Mouse (Mus musculus): ENCODE data around the gene Ostm1. TPM values are rescaled to one million over a fixed set of nuclear protein-coding genes. Genes with fewer than 3 reads are reported as not detected.

The Ostm1 gene
- total and polyA plus RNA-seq, 2 experiments: 7.0 to 13.3 TPM

- Histone ChIP-seq H3K27me3 (ENCODE audit: control insufficient read depth, insufficient read depth, low read length) (peaks cover 2% of the 10 kb centered on the region; the same call in 1 of the 2 replicates), H3K9ac (ENCODE audit: low read depth, low read length) (no peak overlapping the region), H3K36me3 (ENCODE audit: control insufficient read depth, insufficient read depth, low read length) (no peaks in the 10 kb centered on the region), H3K4me3 (ENCODE audit: insufficient read depth, low read depth, low read length) (no peak overlapping the region), H3K4me1 (ENCODE audit: control insufficient read depth, insufficient read depth, low read length) (no peaks in the 10 kb centered on the region), H3K79me2 (ENCODE audit: control insufficient read depth, insufficient read depth, low read length) (no peaks in the 10 kb centered on the region), H3K27ac (replicated peaks; ENCODE audit: insufficient read depth, low read depth, low read length) (no peak overlapping the region)
- 71% methylated on average over 5 of the region's 5 CpGs for WGBS
- DNase-seq (ENCODE audit: extremely low read depth, low read depth, low spot score): no peak
- TF ChIP-seq CTCF (IDR thresholded peaks at IDR 0.05; ENCODE audit: low read depth, low read length): no peak
- TF ChIP-seq POLR2A (IDR thresholded peaks at IDR 0.05; ENCODE audit: extremely low read depth, insufficient read depth, low read length): no peak
Observed at GRCm38 (mm10) chr10:42559581-42560200, 23.9 kb upstream of the Ostm1 start.

DNA sequence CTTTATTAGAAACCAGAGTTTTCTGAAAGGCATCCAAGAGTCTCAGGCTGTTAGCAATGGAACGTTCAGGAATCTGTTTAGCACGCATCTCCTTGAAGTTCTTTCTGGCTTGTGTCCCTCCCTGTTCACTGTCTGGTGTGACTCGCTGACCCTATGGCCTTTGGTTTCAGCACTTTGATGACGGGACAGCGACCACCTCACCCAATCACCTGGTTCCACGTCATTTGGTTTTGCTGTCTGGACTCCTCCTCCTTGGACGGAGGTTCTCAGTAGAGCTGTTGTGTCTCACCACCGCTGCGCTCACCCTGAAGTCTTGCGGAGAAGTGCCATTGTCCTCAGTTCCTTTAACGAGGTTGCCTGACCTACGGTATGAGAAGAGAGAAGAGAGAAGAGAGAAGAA is 21.4 kb upstream of the Ostm1 start:
- DNase-seq (ENCODE audit: extremely low read depth, low read depth, low spot score): peak; percentile 8
- Histone ChIP-seq H3K27me3 (ENCODE audit: control insufficient read depth, insufficient read depth, low read length) (peaks cover 11% of the 10 kb centered on the region), H3K27ac (replicated peaks; ENCODE audit: insufficient read depth, low read depth, low read length) (no peak overlapping the region)

GRCm38 (mm10) chr10:42572567-42572966 is 11.1 kb upstream of the Ostm1 start:
- Histone ChIP-seq H3K36me3 (ENCODE audit: control insufficient read depth, insufficient read depth, low read length) (no peaks in the 10 kb centered on the region), H3K4me3 (ENCODE audit: insufficient read depth, low read depth, low read length) (no peak overlapping the region), H3K9ac (ENCODE audit: low read depth, low read length) (no peak overlapping the region), H3K27ac (replicated peaks; ENCODE audit: insufficient read depth, low read depth, low read length) (no peak overlapping the region), H3K4me1 (ENCODE audit: control insufficient read depth, insufficient read depth, low read length) (no peaks in the 10 kb centered on the region), H3K79me2 (ENCODE audit: control insufficient read depth, insufficient read depth, low read length) (no peaks in the 10 kb centered on the region), H3K27me3 (ENCODE audit: control insufficient read depth, insufficient read depth, low read length) (peaks cover 28% of the 10 kb centered on the region)
- TF ChIP-seq CTCF (IDR thresholded peaks at IDR 0.05; ENCODE audit: low read depth, low read length) (no peak), POLR2A (IDR thresholded peaks at IDR 0.05; ENCODE audit: extremely low read depth, insufficient read depth, low read length) (no peak)
- WGBS: 3% methylated on average over 20 of the region's 20 CpGs
- DNase-seq (ENCODE audit: extremely low read depth, low read depth, low spot score): no peak

More for the DNA sequence above, 21.4 kb upstream of the Ostm1 start:
- no peak for TF ChIP-seq POLR2A (IDR thresholded peaks at IDR 0.05; ENCODE audit: extremely low read depth, insufficient read depth, low read length)
- no peak for TF ChIP-seq CTCF (IDR thresholded peaks at IDR 0.05; ENCODE audit: low read depth, low read length)
- Histone ChIP-seq H3K4me3 (ENCODE audit: insufficient read depth, low read depth, low read length) (no peak overlapping the region), H3K4me1 (ENCODE audit: control insufficient read depth, insufficient read depth, low read length) (no peaks in the 10 kb centered on the region), H3K9ac (ENCODE audit: low read depth, low read length) (no peak overlapping the region), H3K36me3 (ENCODE audit: control insufficient read depth, insufficient read depth, low read length) (no peaks in the 10 kb centered on the region), H3K79me2 (ENCODE audit: control insufficient read depth, insufficient read depth, low read length) (no peaks in the 10 kb centered on the region)
- 6% methylated on average over 12 of the region's 12 CpGs for WGBS

GRCm38 (mm10) chr10:42572971-42573370 is 10.7 kb upstream of the Ostm1 start:
- WGBS: 4% methylated on average over 15 of the region's 15 CpGs
- Histone ChIP-seq H3K27me3 (ENCODE audit: control insufficient read depth, insufficient read depth, low read length) (peaks cover 30% of the 10 kb centered on the region), H3K79me2 (ENCODE audit: control insufficient read depth, insufficient read depth, low read length) (no peaks in the 10 kb centered on the region), H3K36me3 (ENCODE audit: control insufficient read depth, insufficient read depth, low read length) (no peaks in the 10 kb centered on the region), H3K4me3 (ENCODE audit: insufficient read depth, low read depth, low read length) (no peak overlapping the region), H3K9ac (ENCODE audit: low read depth, low read length) (no peak overlapping the region), H3K27ac (replicated peaks; ENCODE audit: insufficient read depth, low read depth, low read length) (no peak overlapping the region), H3K4me1 (ENCODE audit: control insufficient read depth, insufficient read depth, low read length) (no peaks in the 10 kb centered on the region)
- TF ChIP-seq CTCF (IDR thresholded peaks at IDR 0.05; ENCODE audit: low read depth, low read length) (no peak), POLR2A (IDR thresholded peaks at IDR 0.05; ENCODE audit: extremely low read depth, insufficient read depth, low read length) (no peak)
- DNase-seq (ENCODE audit: extremely low read depth, low read depth, low spot score): no peak

DNA sequence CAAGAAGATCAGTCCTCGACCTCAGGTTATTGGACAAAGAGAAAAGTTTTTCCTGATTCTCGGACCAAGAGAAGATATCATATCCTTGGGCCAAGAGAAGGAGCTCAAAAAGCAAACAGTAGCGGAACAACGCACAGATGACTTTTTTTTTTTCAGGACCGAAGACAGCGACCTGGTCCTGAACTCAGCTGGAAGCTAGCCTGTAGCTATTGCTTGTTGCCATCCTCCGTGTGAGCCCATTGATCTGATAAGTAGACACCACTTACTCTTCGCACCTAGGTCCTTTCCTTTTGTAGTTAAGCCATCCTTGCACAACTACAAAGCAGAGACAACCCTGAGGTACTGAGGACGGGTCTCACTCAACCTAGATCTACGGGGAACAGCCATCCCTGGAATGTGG is 9.0 kb upstream of the Ostm1 start:
- Histone ChIP-seq H3K27me3 (ENCODE audit: control insufficient read depth, insufficient read depth, low read length) (peaks cover 41% of the 10 kb centered on the region), H3K36me3 (ENCODE audit: control insufficient read depth, insufficient read depth, low read length) (no peaks in the 10 kb centered on the region), H3K4me3 (ENCODE audit: insufficient read depth, low read depth, low read length) (no peak overlapping the region), H3K4me1 (ENCODE audit: control insufficient read depth, insufficient read depth, low read length) (no peaks in the 10 kb centered on the region), H3K79me2 (ENCODE audit: control insufficient read depth, insufficient read depth, low read length) (no peaks in the 10 kb centered on the region), H3K9ac (ENCODE audit: low read depth, low read length) (no peak overlapping the region), H3K27ac (replicated peaks; ENCODE audit: insufficient read depth, low read depth, low read length) (no peak overlapping the region)
- TF ChIP-seq CTCF (IDR thresholded peaks at IDR 0.05; ENCODE audit: low read depth, low read length) (no peak), POLR2A (IDR thresholded peaks at IDR 0.05; ENCODE audit: extremely low read depth, insufficient read depth, low read length) (no peak)
- 4% methylated on average over 10 of the region's 10 CpGs for WGBS
- DNase-seq (ENCODE audit: extremely low read depth, low read depth, low spot score): no peak

DNA sequence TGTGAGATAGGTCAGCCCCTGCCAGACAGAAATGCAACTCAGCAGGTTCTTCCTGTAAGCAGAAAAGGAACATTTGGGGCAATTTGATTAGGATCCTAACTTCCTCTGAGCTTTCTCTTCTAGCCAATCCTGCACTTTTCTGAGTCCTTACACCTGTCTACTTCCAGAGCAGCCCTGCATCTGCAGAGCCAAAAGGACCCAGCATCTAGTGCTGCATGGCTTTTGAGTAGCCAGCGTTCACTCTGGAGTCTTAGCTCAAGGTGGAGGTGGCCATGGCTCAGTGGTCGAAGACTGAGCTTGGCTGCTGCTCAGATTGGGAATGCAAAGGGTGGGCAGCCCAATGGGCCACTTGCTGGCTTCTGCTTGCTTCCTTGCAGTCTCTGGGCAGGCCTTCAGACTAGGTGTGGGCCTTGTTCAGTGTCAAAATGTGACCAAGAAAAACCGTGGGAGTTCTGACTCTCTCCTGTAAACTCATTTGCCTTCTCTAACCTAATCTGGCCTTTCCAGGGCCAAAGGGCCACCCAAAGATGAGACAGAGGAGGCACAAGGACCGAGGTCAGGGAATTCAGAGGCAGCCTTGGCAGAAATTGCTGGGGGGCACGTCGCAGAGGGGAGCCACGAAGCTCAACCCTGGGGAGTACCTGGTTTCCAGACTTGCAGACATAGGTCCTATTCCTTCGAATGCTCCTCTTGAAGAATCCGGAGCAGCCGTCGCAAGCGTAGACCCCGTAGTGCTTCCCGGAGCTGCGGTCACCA is 5.9 kb upstream of the Ostm1 start:
- no peaks in the 10 kb centered on the region for H3K79me2 ChIP-seq (ENCODE audit: control insufficient read depth, insufficient read depth, low read length)

More for the DNA sequence above, 5.9 kb upstream of the Ostm1 start:
- Histone ChIP-seq H3K4me3 (ENCODE audit: insufficient read depth, low read depth, low read length) (no peak overlapping the region), H3K27me3 (ENCODE audit: control insufficient read depth, insufficient read depth, low read length) (peaks cover 47% of the 10 kb centered on the region), H3K9ac (ENCODE audit: low read depth, low read length) (no peak overlapping the region), H3K36me3 (ENCODE audit: control insufficient read depth, insufficient read depth, low read length) (no peaks in the 10 kb centered on the region), H3K27ac (replicated peaks; ENCODE audit: insufficient read depth, low read depth, low read length) (no peak overlapping the region), H3K4me1 (ENCODE audit: control insufficient read depth, insufficient read depth, low read length) (no peaks in the 10 kb centered on the region)
- WGBS: 7% methylated on average over 15 of the region's 15 CpGs
- TF ChIP-seq POLR2A (IDR thresholded peaks at IDR 0.05; ENCODE audit: extremely low read depth, insufficient read depth, low read length) (no peak), CTCF (IDR thresholded peaks at IDR 0.05; ENCODE audit: low read depth, low read length) (no peak)
- no peak for DNase-seq (ENCODE audit: extremely low read depth, low read depth, low spot score)

Measured in liver, adult 2 months (tissue).